Mouse (Mus musculus): Measurements from ENCODE around the gene Fam135a. TPM values are rescaled to one million over a fixed set of nuclear protein-coding genes. Genes with fewer than 3 reads are reported as not detected.
"Not testable (repeated sequence)": the region's sequence is repeated elsewhere in the genome, so short reads cannot be mapped to it uniquely, and the experiment has no call there.

Fam135a gene
- total RNA-seq, 2 experiments from 2014 or later = 11.6 to 12.9 TPM

- no peak for DNase-seq (ENCODE audit: low spot score in 2 of 2)
Observed at GRCm38 (mm10) chr1:24073386-24074248, 26.5 kb downstream of the Fam135a start.

- DNase-seq (ENCODE audit: low spot score in 2 of 2) = no peak
Observed at GRCm38 (mm10) chr1:24068830-24069229, 31.3 kb downstream of the Fam135a start.

DNA sequence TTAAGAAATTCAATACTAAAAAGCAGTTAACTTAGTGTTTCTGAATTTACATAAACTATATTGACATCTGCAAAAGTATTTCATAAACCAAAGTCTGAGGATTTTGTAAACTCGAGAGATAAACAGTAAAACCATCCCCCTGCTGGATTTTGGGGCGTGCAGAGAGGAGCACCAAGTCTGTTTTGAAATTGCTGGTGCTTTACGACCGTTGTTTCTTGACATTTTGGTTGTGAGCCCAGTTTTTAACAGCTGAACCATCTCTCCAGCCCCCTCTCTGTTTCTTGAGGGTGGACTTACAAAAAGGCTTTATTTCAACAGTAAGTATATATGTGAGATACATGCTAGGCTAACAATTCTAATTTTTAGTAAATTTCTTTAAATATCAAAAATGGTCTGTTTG, 33.4 kb downstream of the Fam135a start:
- DNase-seq (ENCODE audit: low spot score in 2 of 2) = no peak

- no peak for DNase-seq (ENCODE audit: low spot score in 2 of 2)
Observed at GRCm38 (mm10) chr1:24055706-24056105, 44.4 kb downstream of the Fam135a start.

GRCm38 (mm10) chr1:24046730-24047510, 53.2 kb downstream of the Fam135a start:
- DNase-seq (ENCODE audit: low spot score in 2 of 2) = no peak

DNA sequence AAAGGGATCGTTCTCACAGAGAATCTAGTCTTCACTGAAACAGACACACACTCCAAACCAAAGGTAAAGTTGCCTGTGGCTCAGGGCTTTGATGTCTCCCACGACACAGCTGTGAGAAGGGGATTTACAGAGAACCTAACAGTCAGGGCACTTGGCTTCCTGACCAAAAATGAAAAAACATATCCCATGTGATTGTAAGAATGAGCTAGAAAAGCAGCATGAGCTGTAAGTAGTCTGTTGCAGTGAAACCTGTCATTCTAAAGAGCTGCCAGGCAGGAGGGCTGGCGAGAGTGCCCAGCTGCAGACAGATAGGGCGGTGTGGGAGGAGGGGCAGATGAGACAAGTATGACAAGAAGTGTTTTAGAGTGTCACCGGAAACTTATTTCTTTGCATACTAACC, 54.5 kb downstream of the Fam135a start:
- DNase-seq (ENCODE audit: low spot score in 2 of 2) = no peak

- no peak for DNase-seq (ENCODE audit: low spot score in 2 of 2)
Observed at GRCm38 (mm10) chr1:24043007-24043406, 57.1 kb downstream of the Fam135a start.

DNA sequence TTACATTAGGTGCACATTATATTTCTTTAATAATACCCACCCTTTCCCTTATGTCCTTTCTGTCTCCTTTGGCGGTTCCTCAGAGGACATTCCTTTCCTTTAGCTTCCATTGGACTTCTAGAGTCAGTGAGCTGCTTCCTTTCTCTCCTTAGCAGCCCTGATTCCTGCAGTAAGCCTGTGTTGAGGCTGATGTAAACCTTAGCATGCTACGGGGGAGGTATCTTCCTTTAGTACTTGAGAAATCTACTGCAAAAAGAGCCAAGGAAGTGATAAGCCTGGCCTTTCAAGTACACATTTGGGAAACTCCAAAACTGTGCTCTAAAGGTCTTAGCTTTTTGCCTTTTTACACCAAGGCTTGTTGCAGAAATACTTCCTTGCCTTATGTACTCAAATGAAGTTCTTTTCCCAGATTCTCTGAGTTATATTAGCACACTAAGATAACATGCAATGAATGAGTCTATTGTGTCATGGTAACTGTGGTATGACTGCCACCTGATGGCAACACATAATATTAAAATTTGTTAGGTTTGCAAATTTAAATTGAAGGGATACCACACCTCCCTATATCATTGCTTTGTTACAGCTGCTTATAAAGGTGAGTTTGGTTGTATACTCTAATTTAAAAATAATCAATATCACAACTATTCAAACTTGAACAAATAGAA, 66.2 kb downstream of the Fam135a start:
- DNase-seq (ENCODE audit: low spot score in 2 of 2) = no peak

DNA sequence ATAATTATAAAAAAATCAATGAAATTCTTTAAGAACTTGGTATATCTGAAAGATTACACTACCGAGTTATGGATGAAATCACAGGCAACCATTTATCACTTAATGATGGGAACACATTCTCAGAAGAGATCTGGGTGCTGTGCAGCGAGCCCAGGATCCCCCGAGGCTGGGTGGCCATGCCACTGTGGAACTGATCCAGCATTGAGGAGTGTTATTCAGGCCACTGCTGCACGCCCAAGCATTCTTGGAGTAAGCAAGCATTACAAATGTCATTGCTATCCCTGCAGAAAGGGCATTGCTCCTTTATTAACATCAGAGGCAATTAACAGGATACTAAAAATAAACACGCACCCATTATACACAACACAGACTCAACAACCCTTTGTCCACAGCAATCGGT, 89.3 kb downstream of the Fam135a start:
- DNase-seq (ENCODE audit: low spot score in 2 of 2) = no peak

DNA sequence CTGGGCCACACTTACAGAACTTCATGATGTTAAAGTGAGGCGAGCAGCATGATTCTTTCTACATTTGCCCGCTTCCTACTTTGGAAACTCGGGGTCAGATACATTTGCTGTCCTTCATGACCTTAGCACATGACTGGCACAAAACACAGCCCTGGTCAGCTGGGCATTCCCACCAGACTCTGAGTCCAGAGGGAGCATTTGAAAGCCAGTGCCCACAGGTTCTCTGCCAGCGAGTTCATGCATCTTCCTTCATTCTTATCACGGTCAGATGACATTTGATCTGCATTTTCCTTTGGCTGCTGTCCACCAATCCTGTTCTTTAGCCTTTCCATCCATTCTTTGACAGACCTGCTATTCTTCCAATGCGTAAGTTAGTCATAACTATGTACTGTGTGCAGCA, 90.1 kb downstream of the Fam135a start:
- DNase-seq (ENCODE audit: low spot score in 2 of 2) = no peak

DNA sequence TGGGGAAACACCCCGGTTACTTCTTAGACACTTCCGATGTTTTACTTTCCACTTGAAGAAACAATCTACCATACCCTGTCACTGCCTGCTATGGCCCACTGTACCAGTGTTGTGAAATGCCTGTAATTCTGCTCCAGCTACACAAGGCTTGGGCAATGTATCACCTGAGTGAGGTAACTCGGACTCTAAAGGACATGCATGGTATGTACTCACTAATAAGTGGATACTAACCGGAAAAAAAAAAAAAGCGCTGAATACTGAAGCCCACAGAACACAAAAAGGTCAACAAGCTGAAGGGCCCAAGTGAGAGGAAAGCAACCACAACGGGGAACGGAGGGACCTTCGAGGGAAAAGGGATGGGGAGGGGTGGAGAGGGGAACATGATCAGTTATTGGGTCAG, 92.5 kb downstream of the Fam135a start:
- no peak for DNase-seq (ENCODE audit: low spot score in 2 of 2)

DNA sequence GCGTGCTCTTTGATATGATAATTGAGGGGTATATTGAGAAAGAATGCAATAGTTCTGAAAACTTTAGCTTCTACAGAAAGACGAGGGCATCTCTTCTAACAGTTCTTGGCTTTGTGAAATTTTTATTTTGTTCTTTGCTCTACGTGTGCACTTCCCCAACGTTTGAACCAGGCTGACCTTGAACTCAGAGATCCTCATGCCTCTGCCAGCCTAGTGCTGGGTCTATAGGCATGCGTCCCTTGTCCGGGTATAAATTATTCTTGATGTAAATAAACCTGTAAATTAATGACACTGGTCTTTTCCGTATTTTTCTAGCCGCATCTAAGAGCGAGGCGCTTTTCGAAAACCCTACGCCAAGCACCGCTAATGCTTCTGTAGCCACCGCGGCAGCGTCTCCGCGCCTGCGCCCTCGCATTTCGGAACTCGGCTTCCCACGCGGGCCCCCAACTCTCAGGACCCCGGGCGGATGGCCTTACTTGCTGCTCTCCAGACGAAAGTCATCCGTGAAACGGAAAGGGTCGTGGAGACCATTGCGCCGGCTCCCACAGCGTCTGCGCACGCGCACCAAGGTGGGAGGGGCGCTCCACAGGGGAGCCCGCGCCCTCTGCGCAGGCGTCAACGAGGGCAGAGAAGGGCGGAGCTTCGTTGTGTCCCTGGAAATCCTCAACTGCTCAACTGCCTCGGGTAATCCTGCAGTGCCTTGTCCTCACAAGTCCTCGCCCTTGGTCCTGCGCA, 94.9 kb downstream of the Fam135a start, which contains the start of gene Sdhaf4:
TSS of gene Sdhaf4 (minus strand) at position 587 of the 735 bp plus-strand sequence.
- peak; percentile 94 for DNase-seq (ENCODE audit: low spot score in 2 of 2)

DNA sequence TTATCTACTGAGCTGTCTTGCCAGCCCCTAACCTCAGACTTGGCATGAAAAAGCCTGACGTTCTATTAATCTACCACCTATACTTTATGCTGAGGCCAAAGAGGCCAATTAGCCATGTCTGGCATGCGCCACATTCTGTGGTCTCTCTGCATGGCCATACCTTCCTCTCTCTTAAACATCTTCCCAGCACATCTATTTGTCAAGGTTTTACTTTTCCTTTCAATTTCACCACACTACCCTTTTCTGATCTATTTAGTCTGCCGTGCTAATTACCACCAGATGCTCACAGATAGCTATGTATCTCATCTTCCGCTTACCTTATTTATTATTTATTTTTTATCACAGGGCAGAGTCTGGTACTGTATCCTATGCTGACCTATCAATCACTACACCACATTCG, 100.8 kb downstream of the Fam135a start:
- no peak for DNase-seq (ENCODE audit: low spot score in 2 of 2)

GRCm38 (mm10) chr1:23998866-23999265, 101.3 kb downstream of the Fam135a start:
- no peak for DNase-seq (ENCODE audit: low spot score in 2 of 2)

GRCm38 (mm10) chr1:23998120-23998810, 101.9 kb downstream of the Fam135a start:
- no peak for DNase-seq (ENCODE audit: low spot score in 2 of 2)

- DNase-seq (ENCODE audit: low spot score in 2 of 2) = no peak
Observed at GRCm38 (mm10) chr1:23997493-23997892, 102.6 kb downstream of the Fam135a start.

GRCm38 (mm10) chr1:23995420-23995819, 104.7 kb downstream of the Fam135a start:
- no peak for DNase-seq (ENCODE audit: low spot score in 2 of 2)

- DNase-seq (ENCODE audit: low spot score in 2 of 2) = no peak
Observed at GRCm38 (mm10) chr1:23983118-23983517, 117.0 kb downstream of the Fam135a start.

- no peak for DNase-seq (ENCODE audit: low spot score in 2 of 2)
Observed at GRCm38 (mm10) chr1:23978281-23978680, 121.9 kb downstream of the Fam135a start.

DNA sequence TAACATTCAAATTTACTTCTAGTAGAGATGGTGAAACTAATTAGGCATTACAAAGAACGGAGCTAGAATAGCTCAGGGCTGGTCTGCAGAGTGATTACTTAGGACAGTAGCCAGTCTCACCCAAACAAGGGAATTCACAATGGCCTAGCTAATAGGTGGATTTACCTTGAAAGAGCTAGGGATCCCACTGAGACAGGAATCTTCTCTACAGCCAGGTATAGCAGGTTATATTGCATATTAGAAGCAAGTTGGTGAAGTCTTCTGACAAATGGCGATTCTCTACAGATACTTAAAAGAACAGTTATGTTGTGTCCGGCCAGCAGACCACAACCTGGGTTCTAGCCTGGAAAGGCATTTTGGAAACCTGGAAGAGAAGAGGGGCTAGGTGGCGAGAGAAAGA, 129.0 kb downstream of the Fam135a start:
- DNase-seq (ENCODE audit: low spot score in 2 of 2) = not testable (repeated sequence)
